Mouse (Mus musculus) G1E (cell line): ENCODE data around the gene Slc29a1.

Experiments
- CTCF ChIP-seq: IDR thresholded peaks from 2 replicates; pipeline ENCODE4 v1.5.1; 2012; ENCODE audit warnings: low read depth, low read length, inconsistent platforms, mixed read lengths
- GATA1 ChIP-seq: IDR thresholded peaks from 2 replicates; pipeline ENCODE4 v1.6.1; 2012; ENCODE audit warnings: borderline replicate concordance, low read length, inconsistent platforms, mixed read lengths
- GATA2 ChIP-seq: IDR thresholded peaks from 2 replicates; pipeline ENCODE4 v1.6.1; 2012; ENCODE audit warnings: low read depth, low read length, inconsistent platforms, borderline replicate concordance
- POLR2AphosphoS5 ChIP-seq: IDR thresholded peaks from 2 replicates; pipeline ENCODE4 v1.6.1; 2012; ENCODE audit warnings: low read depth, low read length, inconsistent platforms; ENCODE audit not compliant: insufficient replicate concordance
- TAL1 ChIP-seq: conservative IDR thresholded peaks from 2 replicates; pipeline ENCODE4 v1.6.1; 2012; ENCODE audit warnings: low read depth, low read length, inconsistent platforms, mixed read lengths

GRCm38 (mm10) chr17:45598376-45598775 lies 1.0 kb downstream of the Slc29a1 start:
- no peak for TF ChIP-seq CTCF
- TF ChIP-seq TAL1: no peak
- TF ChIP-seq GATA1: no peak
- no peak for TF ChIP-seq POLR2AphosphoS5
- no peak for TF ChIP-seq GATA2
